Mouse (Mus musculus): Measurements from ENCODE around the gene Ldb3. TPM values are rescaled to one million over a fixed set of nuclear protein-coding genes. Genes with fewer than 3 reads are reported as not detected.

The Ldb3 gene
- total RNA-seq, 1 experiment from 2014 or later = 0.73 TPM

- no peak for DNase-seq
These were observed 2.5 kb upstream of the Ldb3 start for GRCm38 (mm10) chr14:34590743-34591675.

- no peak for DNase-seq
These were observed 1.6 kb upstream of the Ldb3 start for GRCm38 (mm10) chr14:34590017-34590570.

GRCm38 (mm10) chr14:34589185-34589713 is 767 bp upstream of the Ldb3 start:
- DNase-seq = no peak

GRCm38 (mm10) chr14:34588005-34588404 is 477 bp downstream of the Ldb3 start:
- no peak for DNase-seq

- no peak for DNase-seq
These were observed 1.6 kb downstream of the Ldb3 start for GRCm38 (mm10) chr14:34586871-34587270.

GRCm38 (mm10) chr14:34585358-34586105 is 3.0 kb downstream of the Ldb3 start:
- DNase-seq = no peak

- DNase-seq = no peak
These were observed 5.6 kb downstream of the Ldb3 start for GRCm38 (mm10) chr14:34582740-34583427.

GRCm38 (mm10) chr14:34576858-34577257 is 11.6 kb downstream of the Ldb3 start:
- DNase-seq = no peak

- no peak for DNase-seq
These were observed 14.4 kb downstream of the Ldb3 start for GRCm38 (mm10) chr14:34574068-34574467.

GRCm38 (mm10) chr14:34573348-34573913 is 15.1 kb downstream of the Ldb3 start:
- no peak for DNase-seq

- DNase-seq = no peak
These were observed 16.7 kb downstream of the Ldb3 start for GRCm38 (mm10) chr14:34571610-34572387.

- no peak for DNase-seq
These were observed 17.6 kb downstream of the Ldb3 start for GRCm38 (mm10) chr14:34570903-34571302.

- peak; percentile 84 for DNase-seq
These were observed 18.2 kb downstream of the Ldb3 start for GRCm38 (mm10) chr14:34570294-34570693.

- no peak for DNase-seq
These were observed 18.8 kb downstream of the Ldb3 start for GRCm38 (mm10) chr14:34569534-34570194.

- no peak for DNase-seq
These were observed 19.9 kb downstream of the Ldb3 start for GRCm38 (mm10) chr14:34568626-34569025.

GRCm38 (mm10) chr14:34567697-34568096 is 20.8 kb downstream of the Ldb3 start:
- DNase-seq = no peak

GRCm38 (mm10) chr14:34566530-34566929 is 22.0 kb downstream of the Ldb3 start:
- no peak for DNase-seq

GRCm38 (mm10) chr14:34565711-34566110 is 22.8 kb downstream of the Ldb3 start:
- DNase-seq = no peak

GRCm38 (mm10) chr14:34564646-34565045 is 23.8 kb downstream of the Ldb3 start:
- no peak for DNase-seq

- no peak for DNase-seq
These were observed 26.1 kb downstream of the Ldb3 start for GRCm38 (mm10) chr14:34562393-34562792.

All from adrenal gland, postnatal 25 days (tissue).